Mouse (Mus musculus) erythroblast, embryonic 14.5 days (primary cell): ENCODE results near the gene Gck. TPM values are rescaled to one million over a fixed set of nuclear protein-coding genes. Genes with fewer than 3 reads are reported as not detected.

Source experiments
- H3K27me3 ChIP-seq: 2 replicates; pipeline ENCODE4 v1.6.1; 2012; ENCODE audit warnings: inconsistent platforms; ENCODE audit not compliant: control insufficient read depth
- H3K36me3 ChIP-seq: 2 replicates; pipeline ENCODE4 v1.6.1; 2012; ENCODE audit warnings: mild to moderate bottlenecking, inconsistent platforms; ENCODE audit not compliant: control insufficient read depth
- H3K4me1 ChIP-seq: 2 replicates; pipeline ENCODE4 v1.6.1; 2012; ENCODE audit warnings: inconsistent platforms; ENCODE audit not compliant: control insufficient read depth
- H3K4me3 ChIP-seq: replicated peaks from 2 replicates; pipeline ENCODE3; 2012; ENCODE audit warnings: moderate library complexity, mild to moderate bottlenecking, inconsistent platforms
- H3K9me3 ChIP-seq: 2 replicates; pipeline ENCODE4 v1.6.1; 2012; ENCODE audit warnings: low read length, inconsistent platforms, mixed read lengths; ENCODE audit not compliant: control insufficient read depth
- GATA1 ChIP-seq: IDR thresholded peaks from 2 replicates; pipeline ENCODE4 v1.6.1; 2012; ENCODE audit warnings: low read length, inconsistent platforms, mixed read lengths
- TAL1 ChIP-seq: IDR thresholded peaks from 3 replicates; pipeline ENCODE4 v1.6.1; 2012; ENCODE audit warnings: low read length, inconsistent platforms, mixed read lengths
- polyA plus RNA-seq: library from polyadenylated mRNA; stranded (reverse); fragments of >175 nt; gene quantifications from 2 replicates; pipeline ENCODE4 v1.2.3, GENCODE M21; 2012

The Gck gene
- polyA plus RNA-seq, 1 experiment = not detected

- TF ChIP-seq TAL1 (no peak), GATA1 (no peak)
- no peaks in the 10 kb centered on the region for H3K27me3 ChIP-seq
- no peaks in the 10 kb centered on the region for H3K9me3 ChIP-seq
- peaks cover 39% of the 10 kb centered on the region for H3K36me3 ChIP-seq
- peaks cover 42% of the 10 kb centered on the region for H3K4me1 ChIP-seq
- H3K4me3 ChIP-seq = peak within 1 kb of the TSS; percentile 92
Observed at GRCm38 (mm10) chr11:5877921-5878526, 71.9 kb downstream of the Gck start, which contains the start of gene Pold2. Gene Pold2, minus strand, starts transcription at chr11:5878292.

- Histone ChIP-seq H3K4me1 (peaks cover 39% of the 10 kb centered on the region), H3K9me3 (no peaks in the 10 kb centered on the region), H3K27me3 (no peaks in the 10 kb centered on the region), H3K36me3 (peaks cover 45% of the 10 kb centered on the region), H3K4me3 (peak overlapping the region; percentile 92)
- TF ChIP-seq GATA1 = no peak
- no peak for TF ChIP-seq TAL1
Observed at GRCm38 (mm10) chr11:5877421-5877820, 72.5 kb downstream of the Gck start.

GRCm38 (mm10) chr11:5873192-5873591 lies 76.7 kb downstream of the Gck start:
- TF ChIP-seq GATA1 = no peak
- TF ChIP-seq TAL1 = no peak
- Histone ChIP-seq H3K4me1 (peaks cover 23% of the 10 kb centered on the region), H3K36me3 (peaks cover 78% of the 10 kb centered on the region), H3K4me3 (no peak overlapping the region), H3K27me3 (no peaks in the 10 kb centered on the region), H3K9me3 (no peaks in the 10 kb centered on the region)

- TF ChIP-seq GATA1 (no peak), TAL1 (no peak)
- H3K36me3 ChIP-seq = peaks cover 78% of the 10 kb centered on the region
Observed at GRCm38 (mm10) chr11:5872707-5873106, 77.2 kb downstream of the Gck start.

GRCm38 (mm10) chr11:5870069-5870468 lies 79.8 kb downstream of the Gck start:
- H3K36me3 ChIP-seq = peaks cover 60% of the 10 kb centered on the region
- H3K4me3 ChIP-seq = no peak overlapping the region
- no peaks in the 10 kb centered on the region for H3K27me3 ChIP-seq
- TF ChIP-seq GATA1 (no peak), TAL1 (no peak)
- no peaks in the 10 kb centered on the region for H3K9me3 ChIP-seq
- H3K4me1 ChIP-seq = no peaks in the 10 kb centered on the region

More at GRCm38 (mm10) chr11:5872707-5873106, 77.2 kb downstream of the Gck start:
- Histone ChIP-seq H3K27me3 (no peaks in the 10 kb centered on the region), H3K9me3 (no peaks in the 10 kb centered on the region), H3K4me1 (peaks cover 19% of the 10 kb centered on the region), H3K4me3 (no peak overlapping the region)

- no peaks in the 10 kb centered on the region for H3K4me1 ChIP-seq
- H3K27me3 ChIP-seq = no peaks in the 10 kb centered on the region
- no peak overlapping the region for H3K4me3 ChIP-seq
- TF ChIP-seq GATA1 = no peak
- TF ChIP-seq TAL1 = no peak
- peaks cover 52% of the 10 kb centered on the region for H3K36me3 ChIP-seq
- H3K9me3 ChIP-seq = no peaks in the 10 kb centered on the region
Observed at GRCm38 (mm10) chr11:5869331-5869730, 80.5 kb downstream of the Gck start.

GRCm38 (mm10) chr11:5868324-5868723 lies 81.6 kb downstream of the Gck start:
- Histone ChIP-seq H3K4me3 (no peak overlapping the region), H3K36me3 (peaks cover 42% of the 10 kb centered on the region)
- TF ChIP-seq TAL1 = no peak
- TF ChIP-seq GATA1 = no peak

GRCm38 (mm10) chr11:5867196-5867595 lies 82.7 kb downstream of the Gck start:
- no peaks in the 10 kb centered on the region for H3K4me1 ChIP-seq
- H3K4me3 ChIP-seq = no peak overlapping the region
- H3K36me3 ChIP-seq = peaks cover 31% of the 10 kb centered on the region
- peaks cover 12% of the 10 kb centered on the region for H3K27me3 ChIP-seq
- no peak for TF ChIP-seq TAL1
- no peak for TF ChIP-seq GATA1
- H3K9me3 ChIP-seq = no peaks in the 10 kb centered on the region

More at GRCm38 (mm10) chr11:5868324-5868723, 81.6 kb downstream of the Gck start:
- no peaks in the 10 kb centered on the region for H3K9me3 ChIP-seq
- peaks cover under 1% of the 10 kb centered on the region; the same call in 1 of the 2 replicates for H3K27me3 ChIP-seq
- no peaks in the 10 kb centered on the region for H3K4me1 ChIP-seq

- peaks cover 33% of the 10 kb centered on the region for H3K27me3 ChIP-seq
- no peaks in the 10 kb centered on the region for H3K4me1 ChIP-seq
- peak overlapping the region; percentile 31 for H3K4me3 ChIP-seq
- TF ChIP-seq TAL1 = no peak
- H3K36me3 ChIP-seq = no peaks in the 10 kb centered on the region; the same call in 1 of the 2 replicates
- H3K9me3 ChIP-seq = peaks cover 9% of the 10 kb centered on the region
Observed at GRCm38 (mm10) chr11:5862394-5863105, 87.3 kb downstream of the Gck start.
